Mouse (Mus musculus) skeletal muscle tissue, adult 2 months (tissue): ENCODE data around the gene Maml2.

Source experiments
- DNase-seq: peaks from one replicate; pipeline ENCODE4 v3.0.0-alpha.2; 2012; ENCODE audit warnings: low read depth, low spot score

Maml2 gene

DNA sequence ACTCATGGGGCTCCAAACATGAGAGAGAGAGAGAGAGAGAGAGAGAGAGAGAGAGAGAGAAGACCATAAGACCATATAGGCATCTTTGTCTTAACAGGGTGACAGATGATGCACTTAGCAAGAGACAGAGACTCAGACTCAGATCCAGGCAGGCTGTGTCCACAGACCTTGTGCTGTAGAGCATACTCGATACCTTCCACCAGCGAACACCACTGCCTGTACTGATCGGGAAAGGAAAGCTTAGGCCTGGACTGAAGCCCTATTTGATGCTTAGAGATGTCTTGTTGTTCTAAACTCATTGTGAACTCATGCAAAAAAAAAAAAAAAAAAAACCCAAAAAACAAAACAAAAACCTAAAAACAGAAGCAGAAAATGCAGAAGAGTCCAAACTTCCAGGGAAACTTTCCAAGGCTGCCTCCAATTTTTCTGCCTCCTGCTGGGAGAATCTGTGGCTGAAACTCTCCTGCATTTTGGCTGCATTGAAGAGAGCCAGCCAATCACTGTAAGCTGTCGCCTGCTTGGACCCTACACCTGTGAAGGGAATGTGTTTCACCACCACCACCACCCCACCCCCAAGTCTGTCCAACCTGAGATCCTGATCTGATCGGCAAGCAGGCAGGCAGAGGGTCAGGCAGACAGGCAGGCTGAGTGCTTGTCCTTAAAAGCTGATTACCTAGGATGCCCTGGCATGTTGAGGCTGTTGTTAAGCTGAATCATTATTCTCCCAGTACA, 268.6 kb downstream of the Maml2 start:
- no peak for DNase-seq

DNA sequence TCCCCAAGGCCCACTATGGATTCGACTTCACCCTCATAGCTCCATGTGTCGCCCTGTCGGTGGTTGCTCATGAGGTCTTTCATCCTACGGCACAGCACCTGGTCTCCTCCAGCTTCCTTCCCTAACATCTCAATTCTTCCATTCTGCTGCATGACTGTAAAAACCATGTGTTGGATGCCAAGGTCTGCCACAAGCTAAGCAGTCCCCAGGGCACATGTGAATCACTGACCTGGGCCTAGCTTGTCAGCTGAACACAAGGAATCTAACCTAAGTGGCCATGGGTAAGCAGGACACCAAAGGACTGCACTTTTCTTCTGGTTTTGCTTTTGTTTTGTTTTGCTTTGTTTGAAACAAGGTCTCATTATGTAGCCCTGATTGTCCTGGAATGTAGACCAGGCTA, 271.3 kb downstream of the Maml2 start:
- no peak for DNase-seq

DNA sequence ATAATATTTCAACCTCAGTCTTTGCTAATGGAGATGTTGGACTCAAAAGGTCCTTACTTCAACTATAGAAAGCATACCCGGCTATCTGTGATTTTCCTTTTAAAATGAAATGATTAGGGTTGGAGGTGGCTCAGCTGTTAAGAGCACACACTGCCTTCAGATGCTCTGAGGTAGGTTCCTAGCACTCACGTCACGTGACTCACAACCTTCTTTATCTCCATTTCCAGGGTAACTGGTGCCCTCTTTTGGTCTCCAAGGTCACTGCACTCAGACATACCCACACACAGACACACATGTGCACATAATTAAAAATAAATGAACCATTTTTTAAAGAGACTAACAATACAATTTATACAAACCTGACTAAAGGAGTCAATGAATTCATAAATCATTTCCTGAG, 275.1 kb downstream of the Maml2 start:
- DNase-seq = no peak

DNA sequence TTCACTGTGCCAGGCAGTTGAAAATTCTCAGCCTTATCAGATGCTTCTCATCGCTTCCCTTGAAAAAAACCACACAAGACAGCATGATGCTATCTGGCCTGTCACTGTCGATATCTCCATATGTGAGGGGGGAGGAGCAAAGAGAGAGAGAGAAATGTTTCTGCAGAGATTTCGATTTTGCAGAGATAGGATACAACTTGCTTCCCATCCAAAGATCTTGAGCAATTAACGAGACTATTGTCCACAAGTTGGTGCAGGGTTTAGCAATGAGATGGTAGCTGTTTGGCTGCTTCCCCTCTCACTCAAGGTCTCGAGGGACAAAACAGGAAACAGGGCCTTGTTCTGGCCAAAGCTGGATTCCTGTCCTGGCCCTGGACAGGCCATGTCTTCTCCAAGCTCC, 276.3 kb downstream of the Maml2 start:
- peak; percentile 49 for DNase-seq

DNA sequence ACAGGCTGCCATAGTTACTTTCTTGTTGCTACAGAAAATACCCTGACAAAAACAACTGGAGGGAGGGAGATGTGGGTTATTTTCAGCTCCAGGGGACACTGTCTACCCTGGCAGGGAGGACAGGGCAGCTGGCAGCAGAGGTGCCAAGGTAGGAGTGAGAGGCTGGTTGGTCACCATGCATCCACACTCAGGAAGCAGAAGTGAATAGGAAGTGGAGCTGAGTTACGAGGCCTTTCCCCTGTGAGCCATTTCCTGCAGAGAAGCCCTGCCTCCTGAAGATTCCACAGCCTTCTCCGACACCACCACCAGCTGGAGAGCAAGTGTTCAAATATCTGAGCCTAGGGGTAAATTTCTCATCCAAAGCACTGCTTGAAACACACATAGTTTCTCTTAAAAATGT, 277.2 kb downstream of the Maml2 start:
- DNase-seq = peak; percentile 45

DNA sequence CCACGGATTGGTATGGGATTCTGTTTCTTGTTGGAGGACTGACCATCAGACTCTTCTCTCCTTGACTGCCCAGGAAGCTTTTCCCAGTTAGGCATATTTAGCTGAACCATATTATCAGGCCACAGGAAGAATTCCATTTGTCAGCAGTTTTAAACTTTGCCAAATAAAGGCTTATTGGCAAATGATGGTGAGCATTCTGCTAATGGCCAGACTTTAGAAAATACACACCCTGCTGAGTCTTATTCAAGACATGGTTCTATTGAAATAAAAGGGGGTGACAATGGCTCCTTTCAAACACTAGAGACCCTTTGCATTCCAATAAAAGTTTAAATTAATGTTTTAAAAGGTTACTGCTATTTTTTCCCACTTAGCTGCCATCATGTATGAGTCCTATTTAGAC, 279.4 kb downstream of the Maml2 start:
- no peak for DNase-seq

DNA sequence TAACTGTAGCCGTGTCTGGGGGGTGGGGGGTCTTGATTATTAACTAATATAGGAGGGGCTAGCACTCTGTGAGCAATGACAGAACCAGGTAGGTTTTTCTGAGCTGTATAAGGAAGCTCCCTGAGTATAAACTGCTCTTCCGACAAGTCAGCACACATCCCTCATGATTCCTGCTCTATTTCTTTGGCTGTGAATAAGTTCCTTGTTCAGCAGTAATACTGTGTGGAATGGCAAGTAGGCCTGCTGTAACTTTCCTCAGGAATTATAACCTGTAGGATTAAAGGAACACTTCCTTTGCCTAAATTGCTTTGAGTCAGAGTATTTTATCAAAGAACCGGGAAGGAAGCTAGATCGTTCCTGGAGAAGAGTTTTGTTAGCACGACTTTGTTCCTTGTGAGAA, 283.4 kb downstream of the Maml2 start:
- DNase-seq = no peak

DNA sequence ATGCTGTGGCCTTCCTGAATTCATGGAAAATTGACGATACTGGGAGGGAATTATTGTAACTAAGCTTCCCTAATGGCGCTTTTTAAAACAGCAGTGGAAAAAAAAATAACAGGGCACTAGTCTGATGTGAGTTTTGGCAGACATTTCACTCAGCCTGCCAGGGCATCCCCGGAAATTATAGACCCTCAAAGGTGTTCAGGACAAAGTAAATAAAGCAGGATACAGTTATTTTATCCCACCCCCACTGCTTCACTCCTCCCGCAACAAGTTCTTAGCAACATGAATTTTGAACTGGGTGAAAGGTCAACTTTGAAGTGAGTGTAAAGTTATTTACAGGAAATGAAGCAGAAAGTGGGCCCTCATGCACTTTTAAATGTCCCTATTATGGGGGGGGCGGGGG, 286.2 kb downstream of the Maml2 start:
- DNase-seq = no peak

DNA sequence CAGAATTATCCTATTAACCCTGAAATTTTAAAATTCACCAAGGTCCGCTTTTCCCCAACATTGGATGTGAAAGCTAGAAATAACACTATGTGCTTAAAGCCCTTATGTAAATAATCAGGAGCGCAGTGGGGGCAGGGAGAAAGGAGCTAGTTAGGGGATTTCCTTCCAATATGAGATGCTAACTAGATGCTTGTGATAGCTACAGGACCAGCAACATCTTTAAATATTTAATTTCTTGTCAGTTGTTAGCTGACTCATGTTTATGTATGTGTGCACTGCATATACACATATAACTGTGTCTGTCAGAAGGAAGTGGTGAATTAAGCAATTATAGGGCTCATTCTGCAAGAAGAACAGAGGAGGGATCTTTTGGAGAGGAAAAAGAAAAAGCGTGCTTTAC, 286.7 kb downstream of the Maml2 start:
- no peak for DNase-seq

DNA sequence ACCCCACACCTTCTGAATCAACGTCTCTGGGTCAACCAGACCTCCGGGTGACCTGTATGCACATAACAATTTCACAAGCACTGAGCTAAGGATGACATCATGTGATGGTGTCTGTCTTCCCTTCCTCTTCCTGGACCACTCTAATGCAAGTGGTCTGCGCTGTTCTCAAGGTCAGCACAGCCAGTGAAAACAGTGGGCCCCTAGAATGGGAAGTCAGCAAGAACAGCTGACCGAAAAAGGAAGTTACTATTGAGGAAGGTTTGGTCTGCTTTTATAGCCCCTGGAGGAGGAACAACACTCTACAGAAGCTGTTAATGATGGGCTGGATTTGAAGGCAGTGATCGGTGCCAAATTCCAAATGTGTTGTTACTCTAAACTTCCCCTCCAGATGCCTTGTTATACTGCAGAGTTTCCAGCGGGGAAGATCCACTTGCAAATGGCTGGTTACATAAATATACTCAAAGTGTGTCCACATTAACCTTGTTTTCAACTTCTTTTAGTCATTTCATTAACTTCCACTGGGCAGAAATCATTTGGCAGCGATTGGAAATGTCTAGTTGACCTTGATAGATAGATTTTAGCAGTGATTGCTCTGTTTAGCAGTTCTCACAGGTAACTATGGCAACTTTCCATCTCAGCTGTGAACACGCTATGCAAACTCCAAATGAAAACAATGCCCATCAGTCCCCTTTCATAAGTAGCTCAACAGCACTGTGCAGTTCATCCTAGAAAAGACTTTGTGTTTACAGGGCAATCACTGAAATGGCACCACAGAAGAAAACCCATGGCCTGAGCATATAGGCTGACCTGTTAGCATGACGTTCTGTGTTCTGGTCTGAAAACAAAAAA, 289.6 kb downstream of the Maml2 start:
- peak; percentile 61 for DNase-seq

DNA sequence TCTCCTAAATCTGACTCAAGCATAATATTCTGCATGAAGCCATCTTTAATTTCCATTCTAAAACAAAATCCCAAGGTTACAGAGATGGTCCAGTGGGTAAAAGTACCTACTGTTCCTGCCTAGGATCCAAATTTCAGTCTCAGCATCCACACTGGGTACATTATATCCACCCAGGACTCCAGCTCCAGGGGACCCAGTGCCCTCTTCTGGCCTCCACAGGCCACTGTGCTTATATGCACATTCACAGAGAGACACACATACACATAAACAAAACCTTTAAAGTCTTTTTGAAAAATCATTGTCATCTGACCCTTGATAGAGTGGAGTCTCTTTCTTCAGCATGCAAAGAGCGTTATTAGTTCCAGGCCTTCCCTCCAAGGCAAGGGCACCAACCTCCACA, 291.0 kb downstream of the Maml2 start:
- DNase-seq = no peak

DNA sequence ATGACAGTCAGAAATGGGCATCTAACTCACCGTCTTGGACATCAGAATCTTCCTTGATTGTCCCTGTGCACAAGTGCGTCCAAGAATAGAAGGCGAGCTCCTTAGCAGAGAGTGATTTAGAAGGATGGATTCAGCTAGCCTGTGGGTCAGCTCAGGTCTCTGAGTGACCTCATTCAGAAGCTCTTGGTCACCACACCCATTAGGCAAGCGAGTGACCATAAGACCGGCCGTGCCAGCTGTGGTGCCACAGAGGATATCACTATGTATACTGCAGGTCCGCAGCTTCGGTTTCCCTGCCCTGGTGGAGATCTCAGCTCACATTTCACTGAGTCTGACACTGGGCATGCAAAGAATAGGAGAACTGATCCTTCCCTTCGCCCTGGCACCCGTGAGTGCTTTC, 294.9 kb downstream of the Maml2 start:
- peak; percentile 66 for DNase-seq

DNA sequence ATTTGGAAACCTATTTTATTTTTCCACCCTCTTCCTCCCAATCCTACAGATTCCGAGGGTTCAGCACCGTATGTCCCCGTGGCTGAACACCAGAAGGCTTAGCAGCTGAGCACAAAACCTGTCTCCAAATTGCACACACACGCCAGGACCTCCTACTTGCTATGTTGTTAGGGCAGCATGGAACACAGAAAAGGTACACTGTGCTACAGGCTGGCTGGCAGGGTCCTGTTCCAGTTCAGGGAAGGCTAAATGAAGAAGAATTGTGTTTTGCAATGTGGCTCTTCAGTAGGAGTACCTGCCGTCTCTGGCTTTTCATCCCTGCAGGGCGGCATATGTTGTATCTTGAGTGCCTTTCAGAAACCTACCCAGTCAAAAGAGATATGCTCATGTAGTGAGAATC, 300.0 kb downstream of the Maml2 start:
- no peak for DNase-seq

DNA sequence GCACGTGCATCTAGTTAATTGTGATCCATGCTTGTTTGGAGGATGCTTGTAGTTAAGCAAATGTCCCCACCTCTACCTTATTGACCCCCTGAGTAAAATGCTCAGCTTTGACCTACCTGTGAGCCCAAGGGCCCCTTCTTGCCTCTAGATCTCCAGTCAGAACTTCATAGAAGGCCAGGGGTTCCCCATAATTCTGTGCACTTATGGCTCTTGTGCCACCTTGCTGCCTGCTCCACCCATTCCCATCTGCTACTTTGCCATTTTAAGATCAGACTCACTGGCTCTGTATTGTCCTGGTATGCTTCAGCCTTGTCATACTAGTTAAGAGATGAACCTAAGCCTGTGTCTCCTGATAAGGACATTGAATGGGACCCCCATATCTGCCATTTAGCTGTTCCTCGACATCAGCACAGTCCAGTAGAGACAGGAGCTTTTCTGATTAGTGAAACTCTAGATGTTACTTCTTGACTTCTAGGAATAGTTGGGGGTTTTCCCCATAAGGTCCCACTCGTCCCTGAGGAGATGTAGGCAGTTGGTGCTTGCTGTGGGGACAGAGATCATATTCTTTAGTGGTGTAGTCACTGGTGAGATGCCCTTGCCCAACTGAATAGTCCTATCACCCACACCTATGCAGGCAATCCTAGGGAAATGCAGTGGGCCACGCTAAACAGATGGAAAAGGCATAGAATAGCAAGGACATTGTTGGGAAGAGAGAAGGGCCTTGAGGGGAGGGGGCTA, 301.0 kb downstream of the Maml2 start:
- DNase-seq = no peak

DNA sequence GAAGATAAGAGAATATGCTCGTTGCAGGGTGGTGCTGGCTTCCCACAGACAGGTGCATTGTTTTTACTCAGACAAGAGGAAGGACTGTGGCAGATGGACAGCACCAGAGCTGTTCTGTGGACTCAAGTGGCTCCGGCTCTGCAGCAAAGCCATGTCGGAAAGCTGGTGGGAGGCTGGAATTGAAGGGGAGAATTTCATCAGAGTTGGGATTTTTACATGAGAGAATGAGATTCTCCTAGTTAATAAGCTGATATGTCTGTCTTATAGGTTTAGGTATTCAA, 301.5 kb downstream of the Maml2 start:
- DNase-seq = no peak

DNA sequence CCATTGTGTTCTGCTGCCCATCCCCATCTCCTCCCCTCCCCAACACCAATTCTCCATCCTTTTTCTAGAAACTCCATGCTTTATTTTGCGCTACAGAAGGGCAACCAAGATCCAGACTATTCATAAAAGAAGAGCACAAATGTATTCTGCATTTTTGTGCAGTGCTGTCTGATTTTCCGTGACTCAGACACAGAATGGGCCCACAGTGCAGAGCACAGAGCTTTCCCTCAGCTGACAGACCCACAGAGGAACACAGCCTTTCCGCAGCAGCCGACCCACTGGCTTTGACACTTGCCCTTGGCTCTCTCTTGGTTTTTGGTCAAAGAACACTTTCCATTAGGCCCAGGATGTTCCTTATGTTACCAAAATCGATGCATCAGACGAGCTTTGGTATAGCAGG, 302.0 kb downstream of the Maml2 start:
- DNase-seq = no peak

DNA sequence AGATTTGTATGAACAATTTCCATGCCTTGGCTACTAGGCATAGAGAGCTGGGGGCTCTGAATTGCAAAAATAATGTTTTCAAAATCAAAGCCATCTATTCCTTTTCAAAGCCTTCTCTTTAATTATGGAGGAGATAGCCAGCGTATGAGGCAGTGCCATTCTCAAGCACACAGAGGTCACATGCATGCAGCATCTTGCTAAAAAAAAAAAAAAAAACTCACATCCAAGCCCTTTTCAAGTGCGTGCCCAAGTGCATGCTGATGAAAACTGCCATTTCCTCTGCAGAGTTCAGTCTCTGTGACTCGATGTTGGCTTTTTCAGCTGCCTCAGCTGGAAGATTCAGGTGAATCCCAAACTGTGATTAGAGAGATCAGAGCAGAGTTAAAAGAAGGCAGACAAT, 304.0 kb downstream of the Maml2 start:
- DNase-seq = no peak

DNA sequence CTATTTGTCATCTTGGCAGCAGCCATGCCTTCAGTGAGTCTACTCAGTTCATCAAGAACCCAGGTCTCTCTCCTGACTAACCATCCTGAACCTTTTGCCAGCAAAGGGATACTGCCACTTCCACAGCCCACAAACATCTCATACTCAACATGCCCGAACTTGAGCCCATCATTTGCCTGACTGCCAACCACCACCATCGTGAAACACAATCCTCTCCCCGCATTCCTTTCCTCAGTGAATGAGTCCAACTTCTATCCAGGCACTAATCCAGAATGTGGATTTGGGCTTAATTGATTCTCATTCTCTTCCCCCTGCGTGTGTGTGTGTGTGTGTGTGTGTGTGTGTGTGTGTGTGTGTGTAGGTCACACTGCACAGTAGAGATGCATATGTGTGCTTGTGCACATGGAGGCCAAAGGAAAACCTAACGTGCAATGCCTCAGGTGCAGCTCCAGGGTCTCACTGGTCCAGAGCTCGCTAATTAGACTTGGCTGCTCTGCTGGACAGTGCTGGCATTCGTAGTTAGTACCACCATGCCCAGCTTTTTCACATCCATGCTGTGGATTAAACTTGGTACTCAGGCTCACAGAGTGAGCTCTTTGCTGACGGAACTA, 305.9 kb downstream of the Maml2 start:
- DNase-seq = peak; percentile 7

DNA sequence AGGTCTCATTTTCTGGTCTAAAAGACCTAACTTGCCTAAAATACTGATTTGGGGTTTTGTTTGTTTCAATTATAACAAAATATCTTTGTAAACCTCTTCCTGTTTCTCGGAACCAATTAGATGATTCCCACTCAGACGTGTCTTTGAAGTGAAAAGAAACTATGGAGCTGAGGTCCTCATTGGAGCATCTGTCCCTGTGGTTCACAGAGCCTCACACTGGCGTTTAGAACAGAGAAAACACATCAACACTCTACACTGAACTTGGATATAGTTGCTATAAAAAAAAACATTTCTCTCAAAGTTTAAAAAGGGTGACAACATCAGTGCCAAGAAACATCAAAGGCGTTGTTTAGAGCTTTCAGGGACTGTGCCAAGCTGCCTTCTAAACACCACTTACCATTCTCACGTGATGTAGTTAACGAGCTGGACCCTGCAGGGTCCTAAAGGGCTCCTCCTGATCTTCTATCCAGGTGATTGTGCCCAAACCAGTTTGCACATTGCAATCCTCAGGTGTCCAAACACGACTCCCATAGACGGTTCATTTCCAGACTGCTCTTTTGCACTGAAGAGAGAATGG, 309.9 kb downstream of the Maml2 start:
- DNase-seq = no peak

DNA sequence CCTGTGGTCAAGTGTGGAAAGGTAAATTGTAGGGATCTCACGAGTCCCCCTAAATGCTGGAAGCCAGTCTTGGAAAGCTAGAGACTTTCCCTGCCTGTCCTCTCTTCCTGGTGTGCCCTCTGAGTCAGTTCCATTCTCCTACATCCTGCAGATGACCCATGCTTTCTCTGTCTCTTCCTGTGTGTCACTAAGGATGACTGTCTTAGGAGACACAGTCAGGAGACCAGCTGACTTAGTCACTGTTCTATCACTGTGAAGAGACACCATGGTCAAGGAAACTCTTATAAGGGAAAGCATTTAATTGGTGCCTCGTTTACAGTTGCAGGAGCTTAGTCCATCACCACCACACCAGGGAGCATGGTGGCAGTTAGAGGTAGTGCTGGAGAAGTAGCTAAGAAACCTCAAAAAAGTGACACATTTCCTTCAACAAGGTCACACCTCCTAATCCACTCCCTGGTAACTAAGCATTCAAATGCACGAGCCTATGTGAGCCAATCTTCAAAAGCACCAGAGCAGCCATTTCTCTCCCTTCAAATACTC, 310.8 kb downstream of the Maml2 start:
- no peak for DNase-seq

DNA sequence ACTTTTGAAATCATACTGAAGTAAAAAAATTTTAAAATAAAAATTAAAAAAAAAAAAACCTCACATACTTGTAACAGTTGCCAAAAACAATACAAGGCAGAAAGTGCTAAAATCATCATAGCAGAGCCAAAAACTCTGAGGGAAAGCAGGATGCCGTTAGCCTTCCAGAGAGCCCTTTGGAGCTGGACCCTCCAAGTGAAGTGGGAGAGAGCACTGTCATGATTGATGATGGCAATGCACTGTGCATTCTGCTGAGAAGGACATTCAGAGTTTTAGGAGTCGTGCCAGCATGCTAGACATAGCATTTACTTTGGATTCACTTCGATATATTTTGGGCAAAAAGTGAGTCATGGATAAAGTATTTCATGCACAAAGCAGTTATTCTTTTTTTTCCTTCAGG, 313.8 kb downstream of the Maml2 start:
- no peak for DNase-seq

DNA sequence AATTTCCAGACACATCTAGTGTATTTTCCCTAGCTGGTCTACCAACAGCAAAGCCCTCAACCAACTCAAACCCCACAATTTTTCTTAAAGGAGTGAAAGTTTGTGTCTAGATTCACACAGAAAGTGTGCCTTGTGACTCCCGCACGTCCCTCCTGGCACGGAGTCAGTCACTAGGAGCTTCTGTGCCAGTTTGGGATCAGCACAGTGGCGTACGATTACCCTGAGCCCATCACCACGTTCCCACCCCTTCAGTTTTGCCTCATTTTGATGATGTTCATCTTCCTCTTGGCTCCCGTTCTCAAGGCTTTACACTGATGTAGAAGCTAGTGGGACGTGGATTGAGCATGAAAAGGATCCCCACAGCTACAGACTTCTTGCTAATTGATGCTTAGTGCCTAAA, 314.6 kb downstream of the Maml2 start:
- DNase-seq = no peak
